Mouse (Mus musculus) heart, postnatal 10 days (tissue): ENCODE results near the gene Wdr44. TPM values are rescaled to one million over a fixed set of nuclear protein-coding genes. Genes with fewer than 3 reads are reported as not detected.
"Not testable (repeated sequence)": the region's sequence is repeated elsewhere in the genome, so short reads cannot be mapped to it uniquely, and the experiment has no call there.

Experiments used
- DNase-seq, 2 experiments: peaks; one replicate each; pipeline ENCODE4 v3.0.0; 2021
- intact Hi-C: fragments of 180-260 bp; cut with DNase I; formaldehyde crosslinking; loops from one replicate; pipeline ENCODE4 v1.15.1; 2025
- total RNA-seq, 2 experiments: library from RNA; stranded (reverse); gene quantifications; 2 replicates each; pipeline ENCODE4 v1.2.3; 2021

Gene Wdr44
- 10 to 100 TPM; 11.6 to 11.9 TPM for total RNA-seq

- intact Hi-C loops: no loop called here
- DNase-seq: peak; percentile 95 to 96
Observed at GRCm38 (mm10) chrX:23692722-23693442, at the start of gene Wdr44. Gene Wdr44 (plus strand): TSS chrX:23693051.

GRCm38 (mm10) chrX:23648371-23648770, 44.5 kb upstream of the Wdr44 start:
- DNase-seq: no peak
- intact Hi-C loops: no loop called here

DNA sequence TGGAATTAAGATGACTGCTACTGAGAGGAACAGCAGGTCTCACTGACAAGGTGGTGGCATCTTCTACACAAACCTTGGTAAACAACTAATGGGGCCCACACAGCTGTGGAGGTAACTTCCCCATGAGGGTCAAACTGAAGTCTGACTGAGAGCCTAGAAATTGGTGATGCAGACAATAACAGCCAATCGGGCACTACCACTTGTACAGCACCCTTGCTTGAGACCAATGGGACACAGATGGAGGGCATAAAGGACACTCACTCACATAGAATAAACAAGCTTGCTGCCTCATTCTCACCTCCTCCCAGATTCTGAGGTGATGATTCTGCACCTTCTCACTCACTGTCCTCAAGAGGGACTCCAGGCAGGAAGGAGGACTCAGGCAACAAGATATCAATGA, 30.6 kb upstream of the Wdr44 start:
- DNase-seq: no peak
- intact Hi-C loops: no loop called here

DNA sequence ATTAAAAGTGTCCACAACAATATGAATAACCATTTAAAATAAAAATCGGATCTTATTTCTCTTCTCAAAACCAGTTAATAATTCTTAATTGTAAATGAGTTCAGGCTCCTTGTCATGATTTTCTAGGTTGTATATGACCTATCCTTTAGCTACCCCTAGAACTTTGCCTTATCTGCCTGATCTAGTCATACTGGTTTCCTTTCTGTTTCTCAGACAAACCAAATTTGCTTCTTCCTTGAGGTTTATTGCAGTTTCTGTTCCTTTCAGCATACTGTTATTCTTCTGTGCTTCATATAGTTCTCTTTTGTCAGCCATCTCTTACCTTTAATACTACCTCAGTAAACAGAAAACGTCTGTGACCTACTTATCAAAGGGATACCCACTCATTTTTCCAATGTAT, 19.7 kb upstream of the Wdr44 start:
- no peak for DNase-seq
- intact Hi-C loops: no loop called here

DNA sequence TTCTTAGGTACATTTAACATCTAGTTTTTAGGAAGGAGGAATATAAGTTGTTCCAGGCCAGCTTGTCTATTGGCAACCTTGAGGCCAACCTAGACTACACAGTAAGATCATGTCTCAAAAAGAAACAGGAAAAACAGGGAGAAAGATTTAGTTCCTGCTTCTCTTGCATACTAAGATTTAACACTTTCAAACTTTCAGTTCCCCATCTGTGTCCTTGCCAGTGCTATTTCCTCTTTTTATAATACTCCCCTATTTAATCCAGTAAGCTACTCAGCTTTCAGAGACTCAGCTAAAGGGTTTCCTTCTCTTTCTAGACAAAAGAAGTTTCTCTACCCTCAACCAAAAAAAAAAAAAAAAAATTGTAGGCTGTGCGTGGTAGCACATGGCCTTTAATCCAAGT, 17.4 kb upstream of the Wdr44 start:
- no peak for DNase-seq
- intact Hi-C loops: no loop called here

DNA sequence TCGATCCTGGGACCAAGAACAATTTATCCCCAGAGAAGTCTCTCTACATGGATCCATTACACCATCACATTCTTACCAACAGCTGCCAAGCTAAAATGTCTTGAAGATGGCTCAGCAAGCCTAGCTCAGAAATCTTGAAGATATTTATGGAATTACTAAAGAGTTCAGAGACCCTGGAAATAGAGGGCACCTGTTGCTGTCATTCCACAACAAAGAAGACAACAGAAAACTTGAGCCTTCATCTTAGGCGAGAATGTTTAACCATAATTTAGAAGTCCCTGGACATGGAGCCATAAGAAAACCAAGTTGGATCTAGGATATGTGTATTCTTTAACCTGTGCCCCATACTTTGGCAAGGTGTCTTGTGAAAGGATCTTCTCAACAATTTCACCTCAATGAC, 16.3 kb upstream of the Wdr44 start:
- no peak for DNase-seq
- intact Hi-C loops: no loop called here

- intact Hi-C loops: no loop called here
- peak; percentile 5 to 10 for DNase-seq
Observed at GRCm38 (mm10) chrX:23677511-23677910, 15.3 kb upstream of the Wdr44 start.

DNA sequence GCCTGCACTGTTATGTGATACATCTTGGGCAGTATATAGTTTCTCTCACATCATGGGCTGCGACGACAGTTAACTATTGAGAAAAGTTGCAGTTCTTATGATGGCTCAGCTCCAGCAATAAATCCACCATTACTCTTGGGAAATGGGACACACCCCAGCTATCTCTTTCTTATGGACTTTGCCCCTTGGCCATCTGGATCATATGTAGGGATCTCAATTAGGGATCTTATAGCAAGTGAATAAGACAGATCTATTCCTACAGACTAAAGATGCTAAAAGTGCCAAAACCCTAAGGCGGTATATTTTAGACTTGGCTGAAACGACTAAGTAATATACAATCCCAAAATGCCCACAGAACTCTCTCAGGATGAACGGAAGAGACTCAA, 522 bp upstream of the Wdr44 start:
- intact Hi-C loops: no loop called here
- no peak for DNase-seq

DNA sequence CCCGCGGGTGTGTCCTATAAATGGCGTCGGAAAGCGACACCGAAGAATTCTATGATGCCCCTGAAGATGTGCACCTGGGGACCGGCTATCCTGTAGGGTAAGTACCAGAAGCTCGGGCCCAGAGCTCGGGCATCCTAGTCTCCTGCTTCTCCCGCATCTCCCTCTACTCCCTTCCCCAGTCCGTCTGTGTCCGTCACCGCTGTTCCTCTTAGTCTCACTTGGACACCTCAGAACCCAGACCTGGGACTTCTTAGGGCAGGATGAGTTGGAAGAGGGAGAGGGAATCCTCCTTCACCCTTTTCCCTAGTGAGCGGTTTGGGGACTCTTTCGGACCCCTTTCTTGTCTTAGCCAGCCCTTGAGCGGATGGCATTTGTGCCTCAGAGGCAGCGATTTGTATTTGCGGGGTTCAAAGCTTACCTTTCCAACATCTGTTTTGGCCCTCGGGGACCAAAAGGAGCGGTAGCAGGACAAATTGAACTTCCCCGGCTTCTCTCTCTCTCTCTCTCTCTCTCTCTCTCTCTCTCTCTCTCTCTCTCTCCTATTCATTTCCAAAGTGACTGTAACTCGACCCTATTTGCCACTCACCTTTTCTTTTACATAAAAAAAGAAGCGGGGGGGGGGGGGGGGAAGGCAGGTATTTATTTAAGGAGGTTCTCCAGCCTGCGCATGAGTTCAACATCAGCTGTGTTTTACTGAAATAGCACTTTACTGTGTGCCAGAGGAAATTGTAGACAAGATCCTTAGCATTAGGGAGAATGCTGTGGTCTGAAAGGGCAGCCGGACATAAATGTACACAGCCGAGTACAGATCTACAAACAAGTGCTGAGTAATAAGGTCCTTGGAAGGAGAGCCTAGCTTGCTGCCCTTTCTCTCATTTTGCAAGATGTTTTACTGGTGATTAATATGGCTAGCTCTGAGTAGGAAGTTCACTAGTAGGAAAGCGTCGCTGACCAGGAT, 871 bp downstream of the Wdr44 start:
- intact Hi-C loops: no loop called here

GRCm38 (mm10) chrX:23694588-23694987, 1.7 kb downstream of the Wdr44 start:
- no peak for DNase-seq
- intact Hi-C loops: no loop called here

More for the DNA sequence above, 871 bp downstream of the Wdr44 start:
- peak; percentile 3 to 4 for DNase-seq

DNA sequence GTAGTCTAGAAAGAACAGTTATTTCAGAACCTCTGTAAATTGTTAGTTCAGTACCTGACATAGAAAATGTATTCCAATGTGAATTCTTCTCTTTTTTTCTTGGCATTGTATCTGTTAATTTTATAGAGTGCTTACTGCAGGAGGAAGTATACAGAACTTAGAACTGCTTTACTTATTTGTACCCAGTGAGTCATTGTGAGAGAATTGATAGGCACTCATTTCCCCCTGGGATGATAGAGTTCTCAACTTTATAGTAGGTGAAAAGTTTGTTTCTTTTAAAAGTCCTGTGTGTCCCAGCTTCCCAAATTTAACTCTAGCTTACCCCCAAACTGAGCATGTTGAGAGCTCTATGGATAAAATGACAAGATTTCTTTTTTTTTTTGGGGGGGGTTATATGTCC, 2.3 kb downstream of the Wdr44 start:
- intact Hi-C loops: no loop called here
- DNase-seq: no peak

GRCm38 (mm10) chrX:23697346-23697745, 4.5 kb downstream of the Wdr44 start:
- intact Hi-C loops: no loop called here
- DNase-seq: no peak

GRCm38 (mm10) chrX:23699023-23699422, 6.2 kb downstream of the Wdr44 start:
- intact Hi-C loops: no loop called here
- DNase-seq: no peak

DNA sequence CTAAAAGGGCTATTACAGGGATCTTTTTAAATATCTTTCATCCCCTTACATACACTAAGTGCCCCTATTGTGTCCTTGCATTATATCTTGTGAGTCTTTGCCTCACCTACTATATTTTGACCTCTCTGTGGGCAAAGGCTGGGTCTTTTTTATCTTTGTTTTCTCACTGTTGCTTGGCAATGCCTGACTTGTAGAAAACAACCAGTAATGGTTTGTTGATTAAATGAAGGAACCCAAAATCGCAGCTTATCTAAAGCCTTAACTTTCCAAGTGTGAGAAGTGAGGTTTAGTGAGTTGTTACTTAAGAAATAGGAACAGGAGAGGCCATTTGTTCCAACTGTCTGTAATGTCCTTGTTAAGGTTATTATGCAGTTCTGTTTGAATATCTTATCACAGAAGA, 24.4 kb downstream of the Wdr44 start:
- intact Hi-C loops: no loop called here
- no peak for DNase-seq

- intact Hi-C loops: no loop called here
Observed at GRCm38 (mm10) chrX:23727463-23727862, 34.6 kb downstream of the Wdr44 start.

GRCm38 (mm10) chrX:23754671-23755070, 61.8 kb downstream of the Wdr44 start:
- intact Hi-C loops: no loop called here
- DNase-seq: no peak

More at GRCm38 (mm10) chrX:23727463-23727862, 34.6 kb downstream of the Wdr44 start:
- no peak for DNase-seq

DNA sequence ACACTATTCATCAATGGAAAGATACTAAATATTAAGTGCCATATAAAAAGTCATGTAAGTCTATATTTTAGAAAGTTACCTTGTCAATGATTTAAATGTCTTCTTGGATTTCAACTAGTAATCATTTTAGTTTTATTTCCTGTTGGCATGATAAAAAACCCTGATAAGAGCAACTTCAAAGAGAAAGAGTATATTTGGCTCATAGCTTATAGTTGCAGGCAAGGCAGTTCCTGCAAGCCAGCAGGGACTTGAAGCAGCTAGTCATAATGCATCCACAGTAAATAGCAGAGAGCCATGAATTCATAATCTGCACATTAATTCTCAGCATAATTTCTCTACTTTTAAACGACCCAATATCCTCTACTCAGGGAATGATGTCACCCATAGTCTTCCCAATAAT, 75.0 kb downstream of the Wdr44 start:
- no peak for DNase-seq
- intact Hi-C loops: no loop called here

DNA sequence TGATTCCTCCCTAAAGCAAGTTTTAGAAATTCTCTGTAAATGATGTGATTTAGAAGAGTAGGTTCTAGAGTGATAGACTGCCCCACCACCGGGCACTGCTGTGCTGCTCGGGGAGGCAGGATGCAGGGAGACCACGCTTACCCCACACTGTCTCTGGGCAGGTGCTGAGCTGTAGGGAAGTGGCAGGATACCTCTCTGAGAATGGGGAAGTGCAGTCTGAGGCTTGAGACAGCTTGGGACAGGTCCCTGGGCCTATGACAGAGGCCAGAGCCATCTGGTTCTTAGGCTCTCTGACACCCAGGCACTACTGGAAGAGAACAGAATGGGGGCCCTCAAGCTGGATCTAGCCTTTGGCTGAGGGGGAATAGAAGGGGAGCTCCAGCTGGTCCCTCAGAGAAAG, 114.3 kb downstream of the Wdr44 start:
- intact Hi-C loops: no loop called here
- no peak for DNase-seq

DNA sequence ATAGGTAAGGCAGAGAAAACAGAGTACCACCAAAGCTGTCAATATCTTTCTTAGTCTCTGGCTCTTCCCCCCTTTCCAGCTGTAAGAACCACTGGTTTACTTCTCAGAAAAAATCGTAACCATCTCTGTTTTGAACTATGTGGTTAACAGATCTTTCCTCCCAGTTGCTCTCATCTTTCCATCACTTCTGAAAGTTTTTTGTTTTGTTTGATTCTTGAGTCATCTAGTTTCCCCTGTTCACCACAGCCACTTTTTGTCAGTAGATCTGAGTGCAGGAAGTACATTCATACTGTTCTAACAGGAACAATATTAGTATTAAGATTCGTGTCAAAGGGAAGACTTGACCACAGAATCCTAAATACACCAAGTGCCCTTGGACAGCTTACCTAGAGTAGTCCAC, 117.5 kb downstream of the Wdr44 start:
- no peak for DNase-seq
- intact Hi-C loops: no loop called here

- peak in 1 of 2 experiments; percentile 5 for DNase-seq
- intact Hi-C loops: not testable (repeated sequence)
Observed at GRCm38 (mm10) chrX:23813287-23813686, 120.4 kb downstream of the Wdr44 start.

DNA sequence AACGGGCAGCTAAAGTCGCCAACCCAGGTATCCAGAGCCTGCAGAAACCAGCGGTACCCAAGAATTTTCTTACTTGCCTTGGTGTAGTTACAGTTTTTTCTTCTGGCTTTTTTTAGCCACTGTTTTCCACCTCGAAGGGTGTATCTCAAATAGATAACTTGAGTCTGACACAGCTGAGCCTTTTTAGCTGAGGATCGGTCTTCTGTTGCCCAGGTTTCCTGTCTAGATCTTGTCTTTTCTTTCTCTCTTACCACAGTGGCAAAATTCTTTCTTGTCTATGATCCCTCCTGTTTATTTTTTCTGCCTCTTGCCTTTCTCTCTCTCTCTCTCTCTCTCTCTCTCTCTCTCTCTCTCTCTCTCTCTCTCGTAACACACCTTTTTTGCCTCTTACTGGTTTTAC, 130.0 kb downstream of the Wdr44 start:
- intact Hi-C loops, DNase-seq: not testable (repeated sequence)
